Mouse (Mus musculus): Measurements from ENCODE around the gene 1700013H16Rik. TPM values are rescaled to one million over a fixed set of nuclear protein-coding genes. Genes with fewer than 3 reads are reported as not detected.
"Not testable (repeated sequence)": the region's sequence is repeated elsewhere in the genome, so short reads cannot be mapped to it uniquely, and the experiment has no call there.

The 1700013H16Rik gene
- not detected in 2 replicates for polyA plus RNA-seq (2014; fragmentation: Nextera tagmentation; extraction: Ambion mirVana)

GRCm38 (mm10) chrX:53757736-53758135 lies at the start of gene 1700013H16Rik:
1700013H16Rik (minus strand) TSS chrX:53757831.
- H3K27me3 ChIP-seq (ENCODE audit: control insufficient read depth, insufficient read depth, low read length) = no peaks in the 10 kb centered on the region
- no peaks in the 10 kb centered on the region for H3K9me3 ChIP-seq (ENCODE audit: control insufficient read depth, low read length)
- DNase-seq (no peak), ATAC-seq (ENCODE audit: low FRiP score, low TSS enrichment) (no peak)
- no peaks in the 10 kb centered on the region for H3K4me1 ChIP-seq (ENCODE audit: control insufficient read depth, insufficient read depth, low read length)
- H3K27ac ChIP-seq (replicated peaks; ENCODE audit: low read depth, low read length) = no peak within 1 kb of the TSS
- H3K36me3 ChIP-seq (ENCODE audit: control insufficient read depth, insufficient read depth, low read length) = no peaks in the 10 kb centered on the region
- H3K4me3 ChIP-seq (replicated peaks; ENCODE audit: low read depth, low read length) = no peak within 1 kb of the TSS
- H3K9ac ChIP-seq (replicated peaks; ENCODE audit: low read length) = no peak within 1 kb of the TSS
- WGBS = 94% methylated on average over 16 of the region's 16 CpGs
- no peak within 1 kb of the TSS for H3K4me2 ChIP-seq (ENCODE audit: low read length)

DNA sequence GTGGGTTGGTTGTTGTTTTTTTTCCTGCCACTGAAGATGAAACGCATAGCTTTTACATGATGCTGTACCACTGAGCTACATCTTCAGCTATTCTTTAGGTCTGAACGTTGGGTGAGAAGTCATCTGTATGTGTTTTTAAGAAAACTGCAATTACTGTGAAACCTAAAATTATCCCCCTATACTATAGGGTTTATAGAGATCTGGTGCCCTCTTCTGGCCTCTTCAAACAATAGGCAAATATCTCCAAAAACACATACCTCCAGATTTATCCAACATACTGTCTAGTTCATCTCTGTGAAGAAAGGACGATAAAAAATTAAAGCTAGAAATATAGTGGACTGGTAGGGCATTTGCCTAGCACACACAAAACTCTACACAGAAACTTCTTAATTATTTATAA lies 41.4 kb upstream of the 1700013H16Rik start:
- H3K9me3 ChIP-seq (ENCODE audit: control insufficient read depth, low read length) = no peaks in the 10 kb centered on the region
- no peaks in the 10 kb centered on the region for H3K36me3 ChIP-seq (ENCODE audit: control insufficient read depth, insufficient read depth, low read length)
- H3K27me3 ChIP-seq (ENCODE audit: control insufficient read depth, insufficient read depth, low read length) = no peaks in the 10 kb centered on the region
- no peak overlapping the region for H3K9ac ChIP-seq (replicated peaks; ENCODE audit: low read length)
- peak; percentile 60 for DNase-seq
- H3K27ac ChIP-seq (replicated peaks; ENCODE audit: low read depth, low read length) = no peak overlapping the region
- H3K4me1 ChIP-seq (ENCODE audit: control insufficient read depth, insufficient read depth, low read length) = no peaks in the 10 kb centered on the region
- no peak overlapping the region for H3K4me2 ChIP-seq (ENCODE audit: low read length)
- H3K4me3 ChIP-seq (replicated peaks; ENCODE audit: low read depth, low read length) = no peak overlapping the region
- 39% methylated on average over 3 of the region's 3 CpGs for WGBS
- no peak for ATAC-seq (ENCODE audit: low FRiP score, low TSS enrichment)

- H3K4me1 ChIP-seq (ENCODE audit: control insufficient read depth, insufficient read depth, low read length); H3K27ac ChIP-seq (replicated peaks; ENCODE audit: low read depth, low read length); H3K4me2 ChIP-seq (ENCODE audit: low read length); H3K4me3 ChIP-seq (replicated peaks; ENCODE audit: low read depth, low read length); H3K27me3 ChIP-seq (ENCODE audit: control insufficient read depth, insufficient read depth, low read length); ATAC-seq (ENCODE audit: low FRiP score, low TSS enrichment); H3K9ac ChIP-seq (replicated peaks; ENCODE audit: low read length); H3K9me3 ChIP-seq (ENCODE audit: control insufficient read depth, low read length); H3K36me3 ChIP-seq (ENCODE audit: control insufficient read depth, insufficient read depth, low read length); DNase-seq: not testable (repeated sequence)
- WGBS = 87% methylated on average over 11 of the region's 11 CpGs
Observed at GRCm38 (mm10) chrX:53797519-53797918, 39.9 kb upstream of the 1700013H16Rik start, which contains the start of gene Xlr. Xlr (minus strand) TSS chrX:53797706.

DNA sequence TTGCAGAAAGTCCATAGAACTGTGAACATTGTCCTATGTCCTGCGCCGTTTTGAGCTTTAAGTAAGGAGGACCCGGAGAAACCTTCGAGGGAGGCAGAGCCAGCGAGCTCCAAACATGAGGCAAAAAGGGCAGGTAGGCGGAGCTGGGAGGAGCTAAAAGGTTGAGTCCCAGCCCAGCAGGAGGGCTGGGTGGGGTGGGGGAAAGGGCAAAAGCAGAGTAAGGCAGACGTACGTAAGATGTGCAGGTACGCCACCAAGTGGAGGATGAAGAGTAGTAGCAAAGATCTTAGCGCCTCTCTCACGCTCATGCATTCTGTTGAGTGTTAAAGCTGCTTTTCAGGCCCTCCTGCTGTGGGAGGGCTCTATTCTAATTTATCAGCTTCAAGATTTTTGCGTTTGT lies 18.6 kb upstream of the 1700013H16Rik start, which contains the start of gene Zfp36l3:
Zfp36l3 (minus strand) TSS at position 119 of the 400 bp plus-strand sequence.
- WGBS = 89% methylated on average over 12 of the region's 12 CpGs
- no peaks in the 10 kb centered on the region for H3K9me3 ChIP-seq (ENCODE audit: control insufficient read depth, low read length)
- H3K9ac ChIP-seq (replicated peaks; ENCODE audit: low read length) = no peak within 1 kb of the TSS
- H3K27me3 ChIP-seq (ENCODE audit: control insufficient read depth, insufficient read depth, low read length) = no peaks in the 10 kb centered on the region
- H3K4me1 ChIP-seq (ENCODE audit: control insufficient read depth, insufficient read depth, low read length) = no peaks in the 10 kb centered on the region
- H3K27ac ChIP-seq (replicated peaks; ENCODE audit: low read depth, low read length) = no peak within 1 kb of the TSS
- no peaks in the 10 kb centered on the region for H3K36me3 ChIP-seq (ENCODE audit: control insufficient read depth, insufficient read depth, low read length)
- H3K4me2 ChIP-seq (ENCODE audit: low read length) = no peak within 1 kb of the TSS
- H3K4me3 ChIP-seq (replicated peaks; ENCODE audit: low read depth, low read length) = no peak within 1 kb of the TSS
- ATAC-seq (ENCODE audit: low FRiP score, low TSS enrichment) = no peak
- no peak for DNase-seq

DNA sequence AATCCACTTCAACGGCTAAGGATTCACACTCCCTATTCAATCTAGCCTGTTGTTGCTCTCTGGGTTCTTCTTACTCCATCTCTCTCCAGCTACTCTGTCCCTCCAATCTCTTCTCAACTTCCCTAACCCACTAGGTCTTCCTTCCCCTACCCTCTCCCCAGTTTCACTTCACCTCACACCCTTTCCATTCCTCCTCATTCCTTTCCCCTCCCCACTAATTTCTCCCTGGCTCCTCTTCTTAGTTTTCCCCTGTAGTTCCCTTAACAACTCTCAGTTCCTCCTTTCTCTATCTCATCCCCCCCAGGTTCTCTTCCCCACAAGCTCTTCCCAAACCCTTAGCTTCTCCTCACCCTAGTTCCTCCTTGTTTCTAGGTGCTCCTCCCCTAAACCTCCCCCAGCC lies 4.8 kb downstream of the 1700013H16Rik start:
- H3K36me3 ChIP-seq (ENCODE audit: control insufficient read depth, insufficient read depth, low read length) = no peaks in the 10 kb centered on the region
- H3K9ac ChIP-seq (replicated peaks; ENCODE audit: low read length) = no peak overlapping the region
- ATAC-seq (ENCODE audit: low FRiP score, low TSS enrichment) = no peak
- WGBS = 72% methylated on average over 1 of the region's 1 CpGs
- DNase-seq = no peak
- no peak overlapping the region for H3K27ac ChIP-seq (replicated peaks; ENCODE audit: low read depth, low read length)
- no peaks in the 10 kb centered on the region for H3K9me3 ChIP-seq (ENCODE audit: control insufficient read depth, low read length)
- H3K4me3 ChIP-seq (replicated peaks; ENCODE audit: low read depth, low read length) = no peak overlapping the region
- H3K27me3 ChIP-seq (ENCODE audit: control insufficient read depth, insufficient read depth, low read length) = no peaks in the 10 kb centered on the region
- no peak overlapping the region for H3K4me2 ChIP-seq (ENCODE audit: low read length)
- H3K4me1 ChIP-seq (ENCODE audit: control insufficient read depth, insufficient read depth, low read length) = no peaks in the 10 kb centered on the region

DNA sequence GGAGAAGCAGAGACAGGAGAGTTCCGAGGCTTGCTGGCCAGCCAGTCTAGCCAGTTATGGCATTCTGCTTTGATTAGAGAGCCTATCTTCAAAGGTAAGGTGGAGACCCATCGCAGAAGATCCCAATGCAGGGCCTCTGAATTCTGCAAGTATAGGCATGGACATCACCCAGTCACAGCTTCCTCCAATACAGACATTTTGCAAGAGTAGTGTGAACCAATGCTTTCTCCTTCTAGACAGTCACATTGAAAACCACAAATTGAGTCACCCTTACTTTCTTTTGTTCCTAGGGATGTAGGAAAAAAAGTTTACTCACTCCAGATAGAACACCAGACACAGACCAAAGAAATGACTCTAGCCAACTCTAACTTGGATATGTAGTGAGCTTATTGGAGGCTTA lies 28.7 kb downstream of the 1700013H16Rik start:
- no peaks in the 10 kb centered on the region for H3K9me3 ChIP-seq (ENCODE audit: control insufficient read depth, low read length)

DNA sequence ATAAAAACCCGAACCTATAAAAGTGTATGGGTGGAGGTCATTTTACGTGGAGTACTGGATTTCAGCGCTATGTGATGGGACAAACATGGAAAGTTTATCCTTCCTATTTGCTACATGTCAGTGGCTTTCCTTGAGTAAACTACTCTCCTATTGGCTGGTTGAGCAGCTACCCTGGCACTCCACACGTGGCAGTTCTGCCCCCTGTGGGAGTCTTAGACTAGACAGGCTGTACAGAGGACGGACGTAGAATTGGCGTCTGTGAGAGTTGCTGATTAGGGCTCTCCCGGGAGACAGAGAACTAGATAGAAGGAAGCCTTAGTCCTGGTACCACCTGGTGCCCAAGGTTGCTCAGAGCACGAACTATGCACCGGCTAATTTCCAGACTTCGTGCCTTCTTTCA lies 33.0 kb downstream of the 1700013H16Rik start, which contains the start of gene 4930502E18Rik:
4930502E18Rik (plus strand) TSS at position 231 of the 400 bp plus-strand sequence.
- Histone ChIP-seq H3K36me3 (ENCODE audit: control insufficient read depth, insufficient read depth, low read length) (no peaks in the 10 kb centered on the region), H3K27ac (replicated peaks; ENCODE audit: low read depth, low read length) (no peak within 1 kb of the TSS), H3K4me2 (ENCODE audit: low read length) (no peak within 1 kb of the TSS), H3K4me1 (ENCODE audit: control insufficient read depth, insufficient read depth, low read length) (no peaks in the 10 kb centered on the region), H3K9ac (replicated peaks; ENCODE audit: low read length) (no peak within 1 kb of the TSS), H3K27me3 (ENCODE audit: control insufficient read depth, insufficient read depth, low read length) (no peaks in the 10 kb centered on the region), H3K4me3 (replicated peaks; ENCODE audit: low read depth, low read length) (no peak within 1 kb of the TSS), H3K9me3 (ENCODE audit: control insufficient read depth, low read length) (no peaks in the 10 kb centered on the region)
- ATAC-seq (ENCODE audit: low FRiP score, low TSS enrichment) (no peak), DNase-seq (no peak)
- WGBS = 82% methylated on average over 11 of the region's 11 CpGs

More for the DNA sequence above, 28.7 kb downstream of the 1700013H16Rik start:
- Histone ChIP-seq H3K27ac (replicated peaks; ENCODE audit: low read depth, low read length) (no peak overlapping the region), H3K27me3 (ENCODE audit: control insufficient read depth, insufficient read depth, low read length) (no peaks in the 10 kb centered on the region), H3K4me3 (replicated peaks; ENCODE audit: low read depth, low read length) (no peak overlapping the region), H3K36me3 (ENCODE audit: control insufficient read depth, insufficient read depth, low read length) (no peaks in the 10 kb centered on the region), H3K4me1 (ENCODE audit: control insufficient read depth, insufficient read depth, low read length) (no peaks in the 10 kb centered on the region), H3K4me2 (ENCODE audit: low read length) (no peak overlapping the region), H3K9ac (replicated peaks; ENCODE audit: low read length) (no peak overlapping the region)
- ATAC-seq (ENCODE audit: low FRiP score, low TSS enrichment) (no peak), DNase-seq (no peak)
- 85% methylated on average over 2 of the region's 2 CpGs for WGBS

DNA sequence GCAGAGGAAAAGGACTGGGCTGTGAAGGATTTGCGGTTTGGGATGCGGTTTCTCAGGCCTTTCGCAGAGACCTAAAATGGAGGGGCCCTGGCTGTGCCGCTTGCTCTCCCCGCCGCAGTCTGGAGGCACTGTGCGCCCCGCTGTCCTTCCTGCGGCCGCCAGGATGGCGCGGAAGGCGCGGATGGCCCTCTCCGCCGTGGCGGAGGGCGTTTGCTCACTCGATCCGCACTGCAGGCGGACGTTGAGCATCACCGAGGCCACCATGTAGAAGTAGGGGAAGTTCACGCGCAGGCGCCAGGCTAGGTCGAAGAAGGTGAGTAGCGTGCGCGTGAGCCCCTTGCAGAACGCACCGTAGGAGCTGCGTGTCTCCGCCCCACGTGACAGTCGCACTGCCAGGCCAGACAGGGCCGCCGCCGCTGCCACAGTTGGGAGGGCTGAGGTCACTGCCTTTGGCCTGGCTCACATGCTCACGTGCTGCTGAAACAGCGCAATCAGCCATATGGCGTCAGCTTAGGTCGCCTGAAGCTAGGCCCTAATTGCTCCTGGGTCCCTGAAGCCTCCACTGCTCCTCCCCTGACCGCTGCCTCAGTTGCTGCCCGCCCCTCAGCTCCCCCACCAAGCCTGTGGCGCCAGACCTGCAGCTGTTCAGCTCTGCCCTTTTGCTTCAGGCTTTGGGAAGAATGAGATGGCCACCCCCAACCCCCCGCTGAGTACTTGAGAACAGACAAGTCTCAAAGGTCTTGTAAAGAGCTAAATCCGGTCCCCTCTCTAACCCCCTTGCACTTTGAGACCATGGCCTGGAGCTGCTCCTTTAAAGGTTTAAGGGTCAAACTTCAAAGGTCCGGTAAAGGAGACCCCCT lies 41.1 kb downstream of the 1700013H16Rik start:
- peak; percentile 81 for ATAC-seq (ENCODE audit: low FRiP score, low TSS enrichment)
- Histone ChIP-seq H3K9me3 (ENCODE audit: control insufficient read depth, low read length) (no peaks in the 10 kb centered on the region), H3K4me3 (replicated peaks; ENCODE audit: low read depth, low read length) (peak overlapping the region; percentile 31), H3K4me2 (ENCODE audit: low read length) (peak overlapping the region; percentile 55), H3K27me3 (ENCODE audit: control insufficient read depth, insufficient read depth, low read length) (no peaks in the 10 kb centered on the region), H3K27ac (replicated peaks; ENCODE audit: low read depth, low read length) (no peak overlapping the region), H3K9ac (replicated peaks; ENCODE audit: low read length) (peak overlapping the region; percentile 53), H3K36me3 (ENCODE audit: control insufficient read depth, insufficient read depth, low read length) (no peaks in the 10 kb centered on the region), H3K4me1 (ENCODE audit: control insufficient read depth, insufficient read depth, low read length) (no peaks in the 10 kb centered on the region)
- DNase-seq = peak; percentile 68
- 23% methylated on average over 49 of the region's 49 CpGs for WGBS

DNA sequence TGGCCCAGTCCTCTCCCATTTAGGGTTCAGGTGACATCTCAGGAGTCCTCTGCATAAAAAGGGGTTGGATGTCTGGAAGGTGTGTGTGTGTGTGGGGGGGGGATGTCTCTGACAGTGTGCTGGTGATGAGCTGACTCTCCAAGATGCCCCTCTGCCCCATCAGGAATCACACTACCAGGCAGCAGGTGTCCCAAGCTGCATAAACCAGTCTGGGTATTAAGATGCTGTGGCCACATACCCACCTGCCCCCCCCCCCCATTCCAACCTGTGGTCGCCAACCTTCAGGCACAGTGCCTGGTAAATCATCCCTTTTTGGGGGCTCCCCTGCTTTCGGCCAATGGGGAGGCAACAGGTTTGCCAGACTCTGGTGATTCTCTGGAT lies 41.7 kb downstream of the 1700013H16Rik start:
- Histone ChIP-seq H3K4me3 (replicated peaks; ENCODE audit: low read depth, low read length) (peak overlapping the region; percentile 31), H3K4me1 (ENCODE audit: control insufficient read depth, insufficient read depth, low read length) (no peaks in the 10 kb centered on the region), H3K27me3 (ENCODE audit: control insufficient read depth, insufficient read depth, low read length) (no peaks in the 10 kb centered on the region), H3K9ac (replicated peaks; ENCODE audit: low read length) (peak overlapping the region; percentile 53), H3K36me3 (ENCODE audit: control insufficient read depth, insufficient read depth, low read length) (no peaks in the 10 kb centered on the region), H3K9me3 (ENCODE audit: control insufficient read depth, low read length) (no peaks in the 10 kb centered on the region), H3K4me2 (ENCODE audit: low read length) (peak overlapping the region; percentile 55), H3K27ac (replicated peaks; ENCODE audit: low read depth, low read length) (no peak overlapping the region)
- 49% methylated on average over 2 of the region's 2 CpGs for WGBS
- ATAC-seq (ENCODE audit: low FRiP score, low TSS enrichment) = peak; percentile 22; the same call in 1 of the 2 replicates
- DNase-seq = no peak
